Mouse (Mus musculus): ENCODE measurements at regions not wholly inside any gene's neighbourhood (a gene's known extent, or its start where the extent isn't known, plus 50 kb on each side); places are given as distances from the start of the nearest gene placed in this dataset.
"Not testable (repeated sequence)": the region's sequence is repeated elsewhere in the genome, so short reads cannot be mapped to it uniquely, and the experiment has no call there.

DNA sequence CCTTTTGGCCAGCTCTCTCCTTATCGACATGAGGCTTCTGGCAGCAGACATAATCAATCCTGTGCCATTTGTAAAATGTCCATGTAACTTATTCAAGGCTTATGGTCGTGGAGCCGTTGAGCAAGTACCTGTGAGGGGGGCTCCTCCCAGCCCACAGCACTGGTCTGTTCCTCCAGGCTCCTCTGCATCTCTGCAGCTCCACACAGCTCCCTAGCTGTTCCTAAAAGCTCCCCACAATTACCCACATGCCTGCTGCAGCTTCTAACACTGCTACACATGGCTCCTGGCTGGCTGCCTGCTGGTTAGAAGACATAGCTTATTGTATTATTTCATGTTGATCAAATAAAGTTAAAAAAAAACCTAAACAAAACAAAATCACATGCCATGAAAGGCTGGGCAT is 77.9 kb downstream of the Tcp10c start:
- not testable (repeated sequence) for DNase-seq

DNA sequence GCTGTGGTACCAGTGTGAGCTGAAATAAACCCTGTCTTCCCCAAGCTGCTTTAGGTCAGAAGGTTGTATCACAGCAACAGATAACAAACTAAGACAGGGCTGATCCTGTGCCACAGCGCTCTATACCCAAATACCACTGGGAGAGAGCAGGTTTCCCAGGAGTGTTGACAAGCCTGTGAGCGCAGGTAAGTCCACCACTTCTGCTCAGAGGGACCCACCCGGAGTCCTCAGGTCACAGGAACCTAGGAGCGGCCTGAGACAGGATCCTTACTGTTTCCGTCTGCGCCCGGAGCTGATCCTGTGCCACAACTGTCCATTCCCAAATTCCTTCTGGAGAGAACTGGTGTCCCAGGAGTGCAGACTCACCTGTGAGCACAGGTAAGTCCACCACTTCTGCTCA is 79.8 kb downstream of the Tcp10c start:
- not testable (repeated sequence) for DNase-seq

DNA sequence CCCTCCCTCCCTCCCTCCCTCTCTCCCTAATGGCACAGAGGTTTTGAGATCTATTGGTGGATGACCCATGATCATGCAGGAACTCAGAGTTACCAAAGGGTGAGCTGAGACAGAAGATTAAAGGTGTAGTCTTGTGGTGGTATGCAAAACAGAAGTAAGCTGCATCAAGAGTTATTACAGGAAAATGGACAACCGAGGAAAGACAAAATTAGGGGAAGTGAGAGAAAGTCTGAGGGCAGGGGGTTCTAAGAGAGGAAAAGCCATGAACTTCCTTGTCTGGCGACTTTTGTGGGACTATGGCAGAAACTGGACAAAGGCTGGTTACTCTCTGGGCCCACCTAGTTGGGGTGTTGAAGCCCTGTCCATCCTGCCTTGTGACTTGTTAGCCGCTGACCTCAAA is 84.4 kb downstream of the Tcp10c start:
- not testable (repeated sequence) for DNase-seq

DNA sequence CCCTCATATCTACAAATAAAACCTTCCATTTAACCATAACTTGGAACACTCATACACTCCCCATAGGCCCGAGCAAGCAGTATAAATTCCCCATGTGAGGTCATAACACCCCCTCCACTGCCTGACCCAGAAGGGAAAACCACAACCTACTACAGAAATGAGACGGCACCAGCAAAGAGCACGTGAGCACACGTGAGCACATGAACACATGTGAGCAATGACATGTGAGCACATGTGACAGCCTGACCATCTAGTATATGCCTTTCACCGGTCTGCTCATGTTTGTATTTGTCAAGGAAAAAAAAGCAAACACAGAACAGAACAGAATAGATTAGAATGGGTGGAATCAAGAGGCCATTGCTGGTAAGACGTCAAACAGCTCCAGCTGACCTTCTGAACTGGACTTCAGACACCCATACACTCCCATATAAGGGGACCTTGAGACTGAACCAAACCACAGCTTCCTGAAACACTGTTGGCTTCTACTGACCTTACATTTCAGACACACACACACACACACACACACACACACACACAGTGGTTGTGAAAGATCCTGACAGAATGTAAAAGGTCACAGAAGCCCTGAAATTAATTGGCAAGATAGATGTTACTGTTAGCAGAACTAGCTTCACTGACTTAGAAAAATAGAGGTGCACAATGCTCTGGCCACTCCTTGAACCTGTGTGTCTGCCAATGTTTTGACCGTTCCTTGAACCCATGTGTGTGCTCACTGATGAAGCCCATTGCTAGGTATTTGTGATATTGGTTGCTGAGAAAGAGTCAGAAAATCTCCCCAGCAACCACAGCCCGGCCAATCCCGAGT is 86.5 kb downstream of the Tcp10c start:
- peak; percentile 55 for DNase-seq

DNA sequence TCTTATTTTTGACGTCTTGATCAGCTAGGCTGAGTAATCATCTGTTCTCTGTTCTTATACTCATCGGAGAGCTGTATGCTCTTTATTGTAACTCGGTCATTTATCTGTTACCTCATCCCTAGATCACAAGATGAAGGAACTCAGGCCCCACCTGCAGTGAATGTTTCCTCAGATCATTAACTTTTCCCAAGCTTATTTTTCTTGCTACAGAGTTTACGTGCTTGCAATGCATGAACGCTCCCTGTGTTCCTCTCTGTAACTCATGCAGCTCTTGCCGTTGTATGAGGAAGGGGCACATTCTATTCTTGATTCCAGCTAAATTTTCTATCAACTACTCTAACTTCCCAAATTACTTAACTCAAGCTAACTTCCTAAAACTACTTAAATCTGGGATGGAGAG is 87.9 kb downstream of the Tcp10c start:
- DNase-seq: not testable (repeated sequence)

DNA sequence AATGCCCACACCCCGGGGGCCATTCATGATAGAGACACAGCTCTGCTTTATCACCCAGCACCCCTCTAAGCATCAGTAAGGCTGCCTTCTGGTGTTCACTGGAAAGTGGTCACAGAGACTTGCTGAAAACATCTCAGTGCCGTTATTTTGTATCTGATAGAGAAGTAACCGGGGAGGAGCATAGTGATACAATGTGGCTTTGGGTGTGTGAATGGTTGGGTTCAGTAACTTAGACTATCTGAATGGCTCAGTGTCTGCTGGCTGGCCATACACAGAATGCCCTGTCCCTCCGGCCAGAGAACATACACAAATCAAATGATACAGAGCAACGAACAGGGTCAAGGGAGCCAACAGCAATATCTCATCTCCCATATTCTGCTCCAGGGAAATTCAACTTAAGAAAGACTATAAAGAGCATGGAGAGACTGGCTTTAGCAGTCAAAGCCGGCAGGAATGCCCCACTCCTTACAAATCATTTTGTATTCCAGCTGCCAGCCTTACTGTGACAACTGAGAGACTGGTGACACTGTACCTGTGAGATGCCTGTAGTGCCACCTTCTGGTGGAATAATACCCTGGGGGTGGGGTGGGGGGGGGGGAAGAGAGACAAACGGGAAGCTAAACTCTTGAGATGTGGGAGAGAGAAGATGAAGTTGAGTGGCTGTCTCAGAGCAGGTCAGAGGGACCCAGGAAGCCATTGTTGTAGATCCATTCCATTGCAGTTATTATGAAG is 102.7 kb downstream of the Tcp10c start:
- DNase-seq: not testable (repeated sequence)

DNA sequence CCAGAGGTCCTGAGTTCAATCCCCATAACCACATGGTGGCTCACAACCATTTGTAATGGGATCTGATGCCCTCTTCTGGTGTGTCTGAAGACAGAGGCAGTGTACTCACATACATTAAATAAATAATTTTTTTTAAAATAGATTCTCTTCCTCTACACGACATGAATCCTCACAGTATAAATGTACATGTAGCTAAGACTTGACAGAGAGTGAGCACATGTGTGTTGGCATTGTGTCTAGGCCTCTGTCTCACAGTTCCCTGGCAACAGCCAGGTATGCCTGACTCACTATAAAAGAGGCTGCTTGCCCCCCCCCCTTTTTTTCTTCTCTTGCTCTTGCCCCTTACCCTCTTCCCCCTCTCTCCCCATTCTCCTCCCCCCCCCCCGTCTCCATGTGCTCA is 103.6 kb downstream of the Tcp10c start:
- DNase-seq: not testable (repeated sequence)

DNA sequence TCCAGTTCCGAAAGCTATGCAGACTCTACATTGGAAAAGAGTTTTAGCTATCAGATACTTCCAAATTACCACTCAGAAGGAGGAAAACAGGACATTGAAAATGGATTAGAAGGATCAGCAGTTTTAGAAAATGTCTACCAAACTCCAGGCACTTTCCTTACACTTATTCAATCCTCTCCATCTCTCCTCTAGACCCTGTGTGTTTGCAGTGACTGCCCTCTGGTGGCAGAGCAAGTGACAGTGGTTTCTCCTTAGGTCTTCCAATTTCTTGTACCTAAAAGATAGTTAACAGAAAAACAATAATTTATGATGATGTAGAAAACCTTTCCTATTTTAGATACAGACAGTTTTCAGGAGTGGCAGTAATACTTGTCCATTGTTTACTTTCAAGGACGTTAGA is 104.4 kb downstream of the Tcp10c start:
- not testable (repeated sequence) for DNase-seq

DNA sequence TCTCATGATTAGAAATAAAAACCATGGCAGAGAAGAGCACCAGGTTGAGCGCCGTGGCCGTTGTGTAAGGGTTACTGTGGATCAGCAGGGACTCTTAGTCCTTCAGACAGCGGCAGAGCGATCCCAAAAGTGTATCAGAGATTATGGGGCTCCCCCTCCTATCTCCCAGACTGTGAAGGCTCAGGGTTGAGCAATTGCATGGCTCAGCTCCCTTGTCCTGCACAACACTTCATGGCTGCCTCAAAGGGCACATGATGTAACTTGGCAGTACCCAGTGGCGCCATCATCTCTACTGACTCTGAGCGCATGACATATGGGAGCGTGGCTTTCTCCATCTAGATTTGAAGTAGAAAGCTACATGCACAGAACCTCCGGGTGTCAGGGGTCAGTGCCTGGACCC is 108.3 kb downstream of the Tcp10c start:
- not testable (repeated sequence) for DNase-seq

DNA sequence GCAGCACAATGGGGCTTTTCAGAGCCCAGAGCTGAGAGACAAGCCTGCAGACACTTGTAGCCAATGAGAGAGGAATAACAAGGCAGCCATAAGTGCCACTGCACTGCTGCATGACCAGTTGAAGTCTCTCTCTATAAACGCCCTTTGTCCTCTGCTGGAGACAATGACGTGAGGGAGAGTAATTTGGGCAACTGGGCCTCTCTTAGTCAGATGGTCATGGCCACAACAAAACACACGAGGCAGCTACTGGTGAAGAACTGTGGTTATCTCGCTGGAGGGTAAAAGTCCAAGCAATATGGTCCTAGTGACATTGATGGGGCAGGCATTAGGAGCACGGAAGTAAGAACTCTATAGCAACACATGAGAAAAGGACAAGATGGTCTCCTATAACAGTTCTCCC is 111.5 kb downstream of the Tcp10c start:
- not testable (repeated sequence) for DNase-seq

DNA sequence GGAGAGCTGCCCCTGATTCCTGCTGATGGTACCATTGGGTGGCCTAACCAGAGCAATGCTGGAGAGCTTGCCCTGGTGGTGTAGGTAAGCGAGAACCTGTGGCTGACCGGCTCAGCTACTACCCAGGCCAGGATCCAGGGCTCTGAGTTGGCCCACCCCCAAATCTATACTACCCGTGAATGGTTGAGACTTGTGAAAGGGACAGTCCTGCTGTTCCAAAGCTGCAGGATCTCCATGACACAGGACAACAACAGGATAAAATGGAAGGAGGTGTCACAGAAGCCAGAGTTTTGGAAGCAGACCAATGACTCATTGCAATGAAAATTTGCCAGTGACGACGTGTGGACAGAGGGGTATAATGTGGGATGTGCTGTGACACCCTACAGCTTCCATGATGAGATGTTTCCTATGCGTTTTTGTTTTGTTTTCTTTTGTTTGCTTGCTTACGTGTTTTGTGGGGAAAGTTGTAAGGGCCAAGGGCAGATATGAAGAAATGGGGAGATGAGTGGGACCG is 115.6 kb downstream of the Tcp10c start:
- DNase-seq: not testable (repeated sequence)

DNA sequence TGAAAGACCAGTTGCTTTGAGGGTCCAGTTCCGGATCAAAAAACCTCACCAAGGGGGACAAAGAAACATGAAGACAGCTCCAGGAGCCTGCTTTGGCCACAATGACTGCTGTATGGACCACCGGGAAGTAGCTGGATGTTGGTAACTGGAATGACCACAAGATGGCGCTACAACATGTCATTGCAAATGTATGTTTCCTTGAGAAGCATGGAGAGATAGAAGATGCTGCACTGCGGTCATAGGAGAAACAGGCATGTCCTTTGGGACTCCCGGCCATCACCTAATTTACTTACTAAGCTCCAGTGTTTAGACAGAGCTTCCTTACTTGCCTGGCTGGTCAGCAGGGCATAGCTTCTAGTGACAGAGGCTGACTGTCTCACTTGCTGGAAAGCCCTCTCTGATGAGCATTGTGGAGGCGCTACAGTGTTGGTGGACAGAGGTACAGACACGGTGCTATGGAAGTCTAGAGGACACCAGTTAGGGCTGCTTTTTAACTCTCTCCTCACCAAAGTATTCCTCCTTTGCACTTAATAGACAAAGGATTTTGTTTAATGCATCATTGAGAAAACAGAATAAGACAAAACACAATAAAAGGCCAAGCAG is 118.2 kb downstream of the Tcp10c start:
- DNase-seq: peak; percentile 87

DNA sequence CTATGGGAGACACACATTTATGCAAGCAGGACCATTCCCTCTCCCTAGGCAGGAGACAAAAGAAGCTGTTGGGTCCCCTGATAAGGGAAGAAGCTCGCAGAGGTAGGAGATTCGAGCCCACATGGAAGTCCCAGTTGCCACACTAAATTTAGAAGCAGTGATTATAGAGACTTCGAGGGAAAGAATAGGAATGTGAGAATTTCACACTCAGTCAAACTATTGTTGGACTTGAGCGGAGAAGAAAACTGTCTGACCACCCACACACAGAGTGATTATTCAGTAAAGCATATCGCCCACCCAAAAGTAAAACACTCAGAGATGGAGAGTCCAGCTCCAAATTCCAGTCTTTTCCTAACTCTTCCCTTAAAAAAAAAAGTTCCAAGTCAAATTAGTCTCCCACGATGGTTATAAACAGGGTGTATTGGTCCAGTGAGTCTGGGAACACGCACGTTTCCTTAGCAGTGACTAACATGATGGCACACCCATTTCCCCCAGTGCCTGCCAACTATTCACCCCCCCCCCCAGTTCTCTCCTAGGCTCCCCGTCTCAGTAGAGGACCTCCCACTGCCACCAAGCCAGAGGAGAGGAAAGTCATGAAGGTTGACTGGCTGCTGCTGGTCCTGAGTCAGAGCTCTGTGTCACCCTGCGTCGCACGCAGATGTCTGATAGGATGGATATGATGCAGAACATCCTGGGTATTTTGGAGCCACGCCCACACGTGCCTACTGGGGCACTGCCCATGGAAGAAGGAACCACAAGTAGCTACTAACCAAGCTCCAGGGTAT is 120.1 kb downstream of the Tcp10c start:
- peak; percentile 71 for DNase-seq

DNA sequence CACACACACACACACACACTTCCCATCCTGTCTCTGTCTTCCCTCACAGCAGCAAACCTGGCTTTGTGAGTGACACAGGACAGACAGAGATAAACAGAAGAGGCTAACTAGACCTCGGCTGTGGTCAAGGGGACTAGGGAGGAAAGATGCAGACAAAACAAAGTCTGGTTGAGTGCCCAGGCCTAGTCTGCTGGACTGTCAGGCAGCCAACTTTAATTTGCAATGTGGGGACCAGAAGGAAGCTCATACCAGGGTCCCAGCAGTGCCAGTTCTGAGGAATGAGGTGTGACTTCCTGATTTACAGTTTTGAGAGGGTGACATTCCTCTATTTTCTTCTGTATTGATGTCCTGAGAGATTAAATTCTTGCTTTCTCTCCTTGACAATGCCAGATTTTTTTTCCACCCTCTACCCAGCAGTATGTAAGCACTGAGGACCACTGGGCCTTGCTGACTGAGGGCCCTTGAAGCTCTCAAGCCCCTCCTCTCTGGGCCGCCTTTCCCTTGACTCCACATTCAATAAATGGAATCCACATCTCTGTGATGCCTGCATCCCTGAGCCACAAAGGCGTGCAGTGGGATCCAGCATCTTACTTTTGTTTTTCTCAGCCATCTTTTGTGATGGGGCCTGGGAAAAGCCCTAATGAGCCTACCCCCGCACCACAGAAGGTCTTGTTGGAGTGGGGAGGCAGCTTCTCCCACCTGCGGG is 124.6 kb downstream of the Tcp10c start:
- DNase-seq: peak; percentile 26

DNA sequence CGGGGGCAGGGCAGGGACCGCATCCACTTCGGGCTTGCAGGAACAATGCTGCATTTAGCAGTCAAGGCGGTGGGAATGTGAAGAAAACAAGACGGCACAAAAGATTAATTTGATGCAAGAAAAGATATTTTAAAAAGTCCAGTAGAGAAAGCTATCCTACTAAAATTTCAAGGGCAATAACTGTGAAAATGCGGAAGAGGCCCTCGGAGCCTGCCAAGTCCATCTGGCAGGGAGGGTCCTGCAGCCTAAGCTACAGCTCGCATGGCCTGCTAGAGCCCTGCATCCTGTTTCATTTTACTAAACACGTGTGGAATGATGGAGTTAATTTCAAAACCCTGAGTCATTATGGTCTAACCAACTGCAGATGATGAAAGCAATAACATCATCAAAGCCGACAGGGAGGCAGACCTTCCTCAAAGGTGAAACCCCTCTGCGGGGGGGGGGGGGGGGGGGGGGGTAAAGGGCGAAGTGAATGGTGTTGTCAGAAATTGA is 125.2 kb downstream of the Tcp10c start:
- peak; percentile 15 for DNase-seq

DNA sequence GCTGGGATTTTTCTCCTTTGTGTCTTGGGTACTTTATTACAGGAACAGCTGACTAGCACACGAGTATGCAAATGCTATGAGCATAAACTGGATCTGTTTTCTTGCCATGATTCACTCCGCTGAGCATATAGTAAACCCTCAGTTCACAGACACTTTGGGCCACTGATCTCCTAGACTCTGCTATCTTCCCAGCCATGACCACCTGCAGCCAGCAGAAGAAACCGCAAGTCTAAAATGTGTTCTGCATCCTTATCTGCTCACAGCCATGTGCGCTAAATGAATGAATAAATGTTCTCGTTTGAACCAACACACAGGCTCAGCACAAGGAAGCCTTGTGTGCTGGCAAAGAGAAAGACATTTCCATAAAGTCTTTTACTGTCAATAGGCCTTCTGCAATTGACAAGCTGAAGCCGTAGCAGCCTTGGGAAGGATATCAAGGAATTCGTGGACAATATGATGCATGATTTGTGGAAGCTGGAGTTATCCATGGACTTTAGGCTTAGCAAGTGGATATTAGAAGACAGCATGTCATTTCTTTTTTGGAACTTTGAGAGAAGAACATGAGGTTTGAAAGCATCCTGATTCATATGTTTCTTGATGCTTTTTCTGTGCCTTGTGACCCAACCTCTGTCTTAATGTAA is 127.2 kb downstream of the Tcp10c start:
- no peak for DNase-seq

DNA sequence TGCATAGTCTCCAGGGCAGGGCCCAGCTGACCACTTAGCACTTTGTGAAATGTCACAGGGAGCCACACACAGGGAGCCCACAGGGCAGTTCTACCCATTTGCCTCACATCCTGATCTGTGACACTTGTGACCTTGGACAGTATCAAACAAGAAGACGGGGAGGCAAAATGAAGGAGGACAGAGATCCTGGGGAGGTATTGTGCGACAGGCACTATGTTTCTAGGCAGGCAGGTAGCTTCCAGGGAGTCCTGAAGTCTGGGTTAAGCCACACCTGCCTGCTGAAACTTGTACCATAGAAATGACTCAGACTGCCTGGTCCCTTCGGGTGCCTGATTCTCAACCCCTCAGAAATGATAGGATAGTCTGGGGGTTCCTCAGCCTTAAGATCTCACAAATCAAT is 127.8 kb downstream of the Tcp10c start:
- DNase-seq: no peak

DNA sequence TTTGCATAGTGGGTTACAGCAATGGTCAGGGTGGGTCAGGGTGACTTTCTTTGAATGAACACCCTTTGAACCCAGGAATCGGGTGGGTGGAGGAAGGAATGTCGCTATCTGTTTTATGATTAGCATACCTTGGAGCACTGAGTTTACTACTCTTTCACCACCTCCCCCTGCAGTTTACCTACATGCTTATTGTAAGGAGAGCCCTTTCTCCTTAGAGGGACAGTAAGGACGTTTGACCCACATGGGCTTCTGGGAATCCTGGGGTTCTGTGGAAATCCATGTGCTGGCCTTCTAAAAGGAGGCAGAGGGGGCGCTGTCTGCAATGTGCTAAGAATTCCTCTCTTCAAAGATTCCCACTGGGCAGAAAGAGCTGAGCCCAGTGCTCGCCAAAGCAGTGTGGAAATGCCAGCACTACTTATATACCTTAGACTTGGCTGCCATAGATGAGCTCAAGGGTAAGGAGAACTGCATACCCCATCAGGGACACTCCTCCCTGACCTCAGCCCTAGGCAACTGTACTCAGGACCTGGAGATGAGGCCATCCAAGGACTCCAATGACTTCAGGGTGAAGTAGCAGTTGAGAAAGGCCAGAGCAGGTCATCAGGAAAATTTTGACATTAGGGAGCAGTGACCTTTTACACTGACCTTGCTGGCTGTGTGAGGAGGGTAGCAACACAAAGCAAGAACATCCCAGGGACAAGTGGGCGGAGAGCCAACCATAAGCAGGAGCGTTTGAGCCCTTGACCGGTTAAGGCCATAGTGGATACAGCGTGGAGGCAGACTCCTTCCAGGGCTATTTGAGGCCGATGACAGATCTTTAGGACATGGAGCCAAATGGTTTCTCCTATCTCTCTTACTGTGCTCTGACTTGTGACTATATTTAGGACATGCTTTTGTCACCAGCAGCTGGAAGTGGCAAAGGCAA is 133.2 kb downstream of the Tcp10c start:
- DNase-seq: peak; percentile 46

DNA sequence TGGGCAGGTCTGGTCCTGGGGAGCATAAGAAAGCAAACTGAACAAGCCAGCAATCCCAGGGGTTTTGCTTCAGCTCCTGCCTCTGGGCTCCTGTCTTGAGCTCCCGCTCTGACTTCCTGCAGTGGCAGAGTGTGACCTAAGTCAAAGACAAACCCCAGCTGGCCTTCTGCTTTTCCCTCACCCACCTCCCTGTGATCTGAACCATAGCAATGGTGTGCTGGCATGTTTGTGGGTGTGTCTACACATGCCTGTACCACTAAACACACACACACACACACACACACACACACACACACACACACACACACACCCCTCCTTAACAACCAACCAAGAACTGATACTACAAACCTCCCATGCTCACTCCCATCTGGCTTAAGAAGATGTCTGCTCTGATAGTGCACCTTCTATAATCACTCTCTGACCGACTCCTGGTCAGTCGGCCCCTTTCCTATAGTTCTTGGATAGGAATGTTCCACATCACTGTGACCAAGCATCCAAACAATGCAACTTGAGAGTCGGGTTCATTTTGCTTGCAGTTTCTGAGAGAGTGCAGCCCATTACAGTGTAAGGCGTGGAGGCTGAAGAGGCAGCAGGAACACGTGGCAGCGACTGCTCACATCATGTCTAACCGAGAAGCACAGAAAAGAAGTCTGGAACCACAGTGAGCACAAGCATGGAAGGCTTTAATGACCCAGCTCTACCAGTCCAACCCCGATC is 134.4 kb downstream of the Tcp10c start:
- DNase-seq: no peak
